Mouse (Mus musculus): Measurements from ENCODE around the gene Prrt1. TPM values are rescaled to one million over a fixed set of nuclear protein-coding genes. Genes with fewer than 3 reads are reported as not detected.

The Prrt1 gene
- polyA plus RNA-seq, 1 experiment from 2014 or later, result 0.57 TPM

DNA sequence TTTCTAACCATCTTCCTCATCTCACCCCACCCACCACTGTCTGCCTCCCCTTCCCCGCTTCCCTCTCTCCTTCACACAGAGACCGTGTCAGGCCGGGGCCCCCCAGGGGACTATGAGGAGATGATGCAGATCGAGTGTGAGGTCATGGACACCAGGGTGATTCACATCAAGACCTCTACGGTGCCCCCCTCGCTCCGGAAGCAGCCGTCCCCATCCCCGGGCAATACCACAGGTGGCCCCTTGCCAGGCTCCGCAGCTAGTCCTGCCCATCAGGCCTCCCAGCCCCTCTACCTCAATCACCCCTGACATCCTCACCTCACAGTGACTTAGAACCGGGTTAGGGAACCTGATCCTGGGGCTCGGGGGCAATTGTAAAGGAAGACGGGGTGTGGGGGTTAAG, 25.1 kb downstream of the Prrt1 start:
- DNase-seq (ENCODE audit: low spot score) (no peak), ATAC-seq (ENCODE audit: insufficient read depth, low FRiP score, low TSS enrichment) (no peak)
- WGBS, result 93% methylated on average over 13 of the region's 13 CpGs
- Histone ChIP-seq H3K36me3 (ENCODE audit: control insufficient read depth, insufficient read depth, low read length) (peaks cover 20% of the 10 kb centered on the region), H3K4me1 (ENCODE audit: control insufficient read depth, insufficient read depth, low read length) (no peaks in the 10 kb centered on the region), H3K27me3 (ENCODE audit: control insufficient read depth, insufficient read depth, low read length) (0 out of 2 replicates have a peak, but pooled peaks cover 2% of the 10 kb centered on the region), H3K9me3 (ENCODE audit: control insufficient read depth, low read length) (no peaks in the 10 kb centered on the region), H3K4me2 (ENCODE audit: low read depth) (no peak overlapping the region), H3K27ac (ENCODE audit: low read depth, low read length) (no peak overlapping the region), H3K4me3 (ENCODE audit: low read depth, low read length) (no peak overlapping the region), H3K9ac (ENCODE audit: low read length) (no peak overlapping the region)

DNA sequence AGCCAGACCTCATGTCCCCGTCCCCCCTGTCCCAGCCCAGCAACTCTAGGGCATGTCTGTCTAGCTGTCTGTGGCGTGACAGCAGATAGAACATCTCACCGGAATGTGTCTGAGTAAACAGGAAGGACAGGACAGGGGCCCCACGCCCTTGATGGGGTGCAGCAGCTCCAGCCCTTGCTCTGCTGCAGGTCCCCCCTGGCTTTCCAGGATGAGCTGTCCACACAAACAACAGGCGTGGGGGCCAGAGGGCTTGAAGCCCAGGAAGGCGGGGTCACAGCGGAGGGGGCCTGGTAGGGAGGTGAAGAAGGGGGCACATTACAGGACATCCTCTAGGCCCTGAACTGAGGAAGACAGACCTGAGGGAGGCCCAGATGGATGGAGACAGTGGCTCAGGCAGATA, 25.8 kb downstream of the Prrt1 start:
- H3K27me3 ChIP-seq (ENCODE audit: control insufficient read depth, insufficient read depth, low read length), result peaks cover 3% of the 10 kb centered on the region; the same call in 1 of the 2 replicates
- H3K4me1 ChIP-seq (ENCODE audit: control insufficient read depth, insufficient read depth, low read length), result no peaks in the 10 kb centered on the region
- H3K27ac ChIP-seq (ENCODE audit: low read depth, low read length), result no peak overlapping the region
- no peaks in the 10 kb centered on the region for H3K9me3 ChIP-seq (ENCODE audit: control insufficient read depth, low read length)
- H3K36me3 ChIP-seq (ENCODE audit: control insufficient read depth, insufficient read depth, low read length), result peaks cover 20% of the 10 kb centered on the region
- 82% methylated on average over 7 of the region's 7 CpGs for WGBS
- H3K9ac ChIP-seq (ENCODE audit: low read length), result no peak overlapping the region
- DNase-seq (ENCODE audit: low spot score), result no peak
- no peak overlapping the region for H3K4me3 ChIP-seq (ENCODE audit: low read depth, low read length)
- peak; percentile 31; the same call in 1 of the 2 replicates for ATAC-seq (ENCODE audit: insufficient read depth, low FRiP score, low TSS enrichment)
- no peak overlapping the region for H3K4me2 ChIP-seq (ENCODE audit: low read depth)

DNA sequence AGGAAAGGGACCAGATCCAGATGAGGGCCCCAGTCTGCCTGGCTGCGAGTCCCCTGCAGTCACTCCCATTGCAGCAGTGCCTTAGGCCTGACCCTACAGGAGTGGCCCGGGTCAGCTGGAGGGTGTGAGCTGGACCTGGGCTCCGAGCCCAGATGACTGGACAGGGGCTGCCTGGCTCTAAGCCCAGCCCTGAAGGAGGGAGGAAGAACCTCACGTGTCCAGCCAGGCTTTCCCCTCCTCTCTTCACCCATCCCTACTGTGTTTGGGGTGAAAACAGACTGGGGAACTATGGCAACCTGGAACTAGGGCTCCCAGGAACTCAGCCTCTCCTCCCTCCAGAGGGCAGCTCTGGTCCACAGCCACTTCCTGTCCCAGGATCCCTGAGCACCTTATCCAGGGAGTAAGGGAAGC, 26.3 kb downstream of the Prrt1 start:
- Histone ChIP-seq H3K36me3 (ENCODE audit: control insufficient read depth, insufficient read depth, low read length) (peaks cover 17% of the 10 kb centered on the region), H3K27ac (ENCODE audit: low read depth, low read length) (no peak overlapping the region), H3K4me2 (ENCODE audit: low read depth) (no peak overlapping the region), H3K9ac (ENCODE audit: low read length) (no peak overlapping the region), H3K27me3 (ENCODE audit: control insufficient read depth, insufficient read depth, low read length) (peaks cover 7% of the 10 kb centered on the region), H3K9me3 (ENCODE audit: control insufficient read depth, low read length) (no peaks in the 10 kb centered on the region), H3K4me3 (ENCODE audit: low read depth, low read length) (no peak overlapping the region), H3K4me1 (ENCODE audit: control insufficient read depth, insufficient read depth, low read length) (no peaks in the 10 kb centered on the region)
- 69% methylated on average over 4 of the region's 4 CpGs for WGBS
- ATAC-seq (ENCODE audit: insufficient read depth, low FRiP score, low TSS enrichment) (no peak), DNase-seq (ENCODE audit: low spot score) (no peak)

DNA sequence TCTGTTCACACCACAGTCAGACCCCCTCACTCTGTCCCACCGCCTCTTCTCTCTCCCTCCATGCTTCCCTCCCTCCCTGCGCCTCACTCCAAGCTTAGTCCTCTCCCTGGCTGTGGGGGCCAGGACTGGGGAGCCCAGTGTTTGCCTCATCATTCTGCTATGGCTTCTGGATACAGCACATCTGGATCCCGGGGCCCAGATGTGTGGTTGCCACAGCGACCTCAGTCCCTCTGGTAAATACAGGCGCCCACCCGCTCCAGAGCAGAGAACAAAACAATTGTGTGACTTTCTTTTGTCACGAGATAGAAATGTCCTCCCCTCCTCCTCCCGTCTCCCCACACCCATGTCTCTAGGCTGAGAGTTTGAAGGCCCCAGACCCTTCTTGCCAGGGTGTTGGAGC, 27.3 kb downstream of the Prrt1 start:
- no peak overlapping the region for H3K4me2 ChIP-seq (ENCODE audit: low read depth)
- H3K4me3 ChIP-seq (ENCODE audit: low read depth, low read length), result no peak overlapping the region
- H3K27me3 ChIP-seq (ENCODE audit: control insufficient read depth, insufficient read depth, low read length), result peaks cover 11% of the 10 kb centered on the region
- no peak overlapping the region for H3K9ac ChIP-seq (ENCODE audit: low read length)
- ATAC-seq (ENCODE audit: insufficient read depth, low FRiP score, low TSS enrichment), result no peak
- no peaks in the 10 kb centered on the region for H3K9me3 ChIP-seq (ENCODE audit: control insufficient read depth, low read length)
- no peak overlapping the region for H3K27ac ChIP-seq (ENCODE audit: low read depth, low read length)
- DNase-seq (ENCODE audit: low spot score), result no peak
- H3K4me1 ChIP-seq (ENCODE audit: control insufficient read depth, insufficient read depth, low read length), result no peaks in the 10 kb centered on the region
- WGBS, result 53% methylated on average over 8 of the region's 8 CpGs
- H3K36me3 ChIP-seq (ENCODE audit: control insufficient read depth, insufficient read depth, low read length), result peaks cover 15% of the 10 kb centered on the region

DNA sequence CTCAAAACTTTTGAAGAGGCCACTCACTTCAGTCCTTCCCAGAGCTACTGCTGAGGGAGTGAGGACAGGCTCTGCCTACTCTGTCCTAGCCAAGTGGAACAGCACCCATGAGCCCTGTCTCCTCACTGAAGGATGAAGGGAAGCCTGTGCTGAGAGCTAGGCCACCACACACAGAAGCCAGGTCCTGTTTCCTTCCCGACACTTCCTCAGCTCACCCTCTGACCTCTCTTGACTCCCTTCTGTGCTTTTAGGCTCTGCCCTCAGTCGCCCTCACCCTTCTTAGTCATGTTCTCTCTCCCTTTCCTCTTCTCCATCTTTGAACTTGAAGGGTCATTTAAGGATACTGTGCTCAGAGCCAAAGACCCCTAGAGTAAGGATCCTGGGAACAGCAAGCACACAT, 27.9 kb downstream of the Prrt1 start:
- DNase-seq (ENCODE audit: low spot score) (no peak), ATAC-seq (ENCODE audit: insufficient read depth, low FRiP score, low TSS enrichment) (no peak)
- H3K4me2 ChIP-seq (ENCODE audit: low read depth), result no peak overlapping the region
- no peak overlapping the region for H3K9ac ChIP-seq (ENCODE audit: low read length)
- H3K9me3 ChIP-seq (ENCODE audit: control insufficient read depth, low read length), result no peaks in the 10 kb centered on the region
- no peaks in the 10 kb centered on the region for H3K4me1 ChIP-seq (ENCODE audit: control insufficient read depth, insufficient read depth, low read length)
- no peak overlapping the region for H3K4me3 ChIP-seq (ENCODE audit: low read depth, low read length)
- peaks cover 10% of the 10 kb centered on the region; the same call in 1 of the 2 replicates for H3K36me3 ChIP-seq (ENCODE audit: control insufficient read depth, insufficient read depth, low read length)
- WGBS, result 50% methylated on average over 2 of the region's 2 CpGs
- H3K27ac ChIP-seq (ENCODE audit: low read depth, low read length), result no peak overlapping the region
- peaks cover 11% of the 10 kb centered on the region for H3K27me3 ChIP-seq (ENCODE audit: control insufficient read depth, insufficient read depth, low read length)

DNA sequence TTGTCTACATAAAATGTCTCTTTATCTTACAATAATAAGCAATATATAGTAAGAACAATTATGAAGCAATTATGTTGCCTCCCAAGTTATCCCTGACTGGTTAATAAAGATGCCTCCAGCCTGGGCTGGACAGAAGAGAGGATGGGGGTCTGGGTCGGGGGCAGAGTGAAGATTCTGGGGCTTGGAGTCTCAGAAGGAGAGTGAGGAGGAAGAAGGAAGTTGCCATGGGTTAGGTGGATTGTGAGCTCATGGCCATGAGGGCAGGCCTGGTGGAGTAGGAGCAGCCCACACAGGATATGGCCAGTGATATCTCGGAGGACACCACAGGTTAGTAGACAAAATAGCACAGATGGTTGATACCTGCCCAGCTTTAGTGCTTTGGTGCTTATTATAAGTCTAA, 28.8 kb downstream of the Prrt1 start:
- H3K9ac ChIP-seq (ENCODE audit: low read length), result no peak overlapping the region
- ATAC-seq (ENCODE audit: insufficient read depth, low FRiP score, low TSS enrichment), result no peak

GRCm38 (mm10) chr17:34658591-34658990, 29.3 kb downstream of the Prrt1 start:
- DNase-seq (ENCODE audit: low spot score) (no peak), ATAC-seq (ENCODE audit: insufficient read depth, low FRiP score, low TSS enrichment) (no peak)
- H3K4me1 ChIP-seq (ENCODE audit: control insufficient read depth, insufficient read depth, low read length), result no peaks in the 10 kb centered on the region
- no peaks in the 10 kb centered on the region for H3K9me3 ChIP-seq (ENCODE audit: control insufficient read depth, low read length)
- no peak overlapping the region for H3K4me2 ChIP-seq (ENCODE audit: low read depth)
- no peak overlapping the region for H3K4me3 ChIP-seq (ENCODE audit: low read depth, low read length)
- no peak overlapping the region for H3K27ac ChIP-seq (ENCODE audit: low read depth, low read length)
- peaks cover under 1% of the 10 kb centered on the region; the same call in 1 of the 2 replicates for H3K36me3 ChIP-seq (ENCODE audit: control insufficient read depth, insufficient read depth, low read length)
- WGBS, result 84% methylated on average over 3 of the region's 3 CpGs
- H3K27me3 ChIP-seq (ENCODE audit: control insufficient read depth, insufficient read depth, low read length), result peaks cover 11% of the 10 kb centered on the region
- H3K9ac ChIP-seq (ENCODE audit: low read length), result no peak overlapping the region

More for the DNA sequence above, 28.8 kb downstream of the Prrt1 start:
- Histone ChIP-seq H3K4me3 (ENCODE audit: low read depth, low read length) (no peak overlapping the region), H3K9me3 (ENCODE audit: control insufficient read depth, low read length) (no peaks in the 10 kb centered on the region), H3K36me3 (ENCODE audit: control insufficient read depth, insufficient read depth, low read length) (peaks cover 5% of the 10 kb centered on the region; the same call in 1 of the 2 replicates), H3K27me3 (ENCODE audit: control insufficient read depth, insufficient read depth, low read length) (peaks cover 11% of the 10 kb centered on the region), H3K27ac (ENCODE audit: low read depth, low read length) (no peak overlapping the region), H3K4me2 (ENCODE audit: low read depth) (no peak overlapping the region), H3K4me1 (ENCODE audit: control insufficient read depth, insufficient read depth, low read length) (no peaks in the 10 kb centered on the region)
- DNase-seq (ENCODE audit: low spot score), result no peak
- WGBS, result 83% methylated on average over 2 of the region's 2 CpGs

- Histone ChIP-seq H3K27me3 (ENCODE audit: control insufficient read depth, insufficient read depth, low read length) (peaks cover 11% of the 10 kb centered on the region), H3K9ac (ENCODE audit: low read length) (no peak overlapping the region), H3K9me3 (ENCODE audit: control insufficient read depth, low read length) (no peaks in the 10 kb centered on the region), H3K36me3 (ENCODE audit: control insufficient read depth, insufficient read depth, low read length) (no peaks in the 10 kb centered on the region), H3K27ac (ENCODE audit: low read depth, low read length) (no peak overlapping the region), H3K4me1 (ENCODE audit: control insufficient read depth, insufficient read depth, low read length) (no peaks in the 10 kb centered on the region), H3K4me3 (ENCODE audit: low read depth, low read length) (no peak overlapping the region), H3K4me2 (ENCODE audit: low read depth) (no peak overlapping the region)
- 65% methylated on average over 12 of the region's 12 CpGs for WGBS
- no peak for ATAC-seq (ENCODE audit: insufficient read depth, low FRiP score, low TSS enrichment)
- no peak for DNase-seq (ENCODE audit: low spot score)
These were observed 30.0 kb downstream of the Prrt1 start for GRCm38 (mm10) chr17:34659181-34659896.

GRCm38 (mm10) chr17:34659897-34660214, 30.5 kb downstream of the Prrt1 start:
- no peak overlapping the region for H3K9ac ChIP-seq (ENCODE audit: low read length)
- no peak overlapping the region for H3K27ac ChIP-seq (ENCODE audit: low read depth, low read length)
- H3K36me3 ChIP-seq (ENCODE audit: control insufficient read depth, insufficient read depth, low read length), result no peaks in the 10 kb centered on the region
- H3K27me3 ChIP-seq (ENCODE audit: control insufficient read depth, insufficient read depth, low read length), result peaks cover 11% of the 10 kb centered on the region
- H3K4me2 ChIP-seq (ENCODE audit: low read depth), result no peak overlapping the region
- DNase-seq (ENCODE audit: low spot score) (no peak), ATAC-seq (ENCODE audit: insufficient read depth, low FRiP score, low TSS enrichment) (no peak)
- 64% methylated on average over 3 of the region's 3 CpGs for WGBS
- no peak overlapping the region for H3K4me3 ChIP-seq (ENCODE audit: low read depth, low read length)
- no peaks in the 10 kb centered on the region for H3K9me3 ChIP-seq (ENCODE audit: control insufficient read depth, low read length)
- H3K4me1 ChIP-seq (ENCODE audit: control insufficient read depth, insufficient read depth, low read length), result no peaks in the 10 kb centered on the region

All from neural tube, embryonic 11.5 days (tissue).